Mouse (Mus musculus): ENCODE results near the gene Tanc2.

The Tanc2 gene

GRCm38 (mm10) chr11:105836344-105836891 is 246.6 kb downstream of the Tanc2 start:
- no peak for DNase-seq (ENCODE audit: low read depth)

GRCm38 (mm10) chr11:105837962-105838361 is 248.2 kb downstream of the Tanc2 start:
- DNase-seq (ENCODE audit: low read depth), result no peak

- DNase-seq (ENCODE audit: low read depth), result no peak
Observed at GRCm38 (mm10) chr11:105845901-105846300, 256.1 kb downstream of the Tanc2 start.

- DNase-seq (ENCODE audit: low read depth), result no peak
Observed at GRCm38 (mm10) chr11:105855504-105855903, 265.7 kb downstream of the Tanc2 start.

- peak; percentile 6 for DNase-seq (ENCODE audit: low read depth)
Observed at GRCm38 (mm10) chr11:105858063-105858462, 268.3 kb downstream of the Tanc2 start.

- no peak for DNase-seq (ENCODE audit: low read depth)
Observed at GRCm38 (mm10) chr11:105885558-105885957, 295.8 kb downstream of the Tanc2 start.

GRCm38 (mm10) chr11:105887281-105887680 is 297.5 kb downstream of the Tanc2 start:
- no peak for DNase-seq (ENCODE audit: low read depth)

- DNase-seq (ENCODE audit: low read depth), result peak; percentile 63
Observed at GRCm38 (mm10) chr11:105899151-105899550, 309.4 kb downstream of the Tanc2 start.

- peak; percentile 50 for DNase-seq (ENCODE audit: low read depth)
Observed at GRCm38 (mm10) chr11:105901501-105901900, 311.7 kb downstream of the Tanc2 start.

- DNase-seq (ENCODE audit: low read depth), result no peak
Observed at GRCm38 (mm10) chr11:105902956-105903355, 313.2 kb downstream of the Tanc2 start.

- DNase-seq (ENCODE audit: low read depth), result no peak
Observed at GRCm38 (mm10) chr11:105905529-105906213, 315.9 kb downstream of the Tanc2 start.

GRCm38 (mm10) chr11:105907381-105907780 is 317.6 kb downstream of the Tanc2 start:
- DNase-seq (ENCODE audit: low read depth), result peak; percentile 59

GRCm38 (mm10) chr11:105908926-105909325 is 319.1 kb downstream of the Tanc2 start:
- DNase-seq (ENCODE audit: low read depth), result no peak

- no peak for DNase-seq (ENCODE audit: low read depth)
Observed at GRCm38 (mm10) chr11:105909617-105910016, 319.8 kb downstream of the Tanc2 start.

GRCm38 (mm10) chr11:105911149-105911548 is 321.4 kb downstream of the Tanc2 start:
- no peak for DNase-seq (ENCODE audit: low read depth)

- DNase-seq (ENCODE audit: low read depth), result peak; percentile 84
Observed at GRCm38 (mm10) chr11:105911592-105912375, 322.0 kb downstream of the Tanc2 start.

- no peak for DNase-seq (ENCODE audit: low read depth)
Observed at GRCm38 (mm10) chr11:105913580-105913979, 323.8 kb downstream of the Tanc2 start.

GRCm38 (mm10) chr11:105920098-105920785 is 330.5 kb downstream of the Tanc2 start:
- DNase-seq (ENCODE audit: low read depth), result no peak

- no peak for DNase-seq (ENCODE audit: low read depth)
Observed at GRCm38 (mm10) chr11:105920836-105921235, 331.1 kb downstream of the Tanc2 start.

- no peak for DNase-seq (ENCODE audit: low read depth)
Observed at GRCm38 (mm10) chr11:105921275-105921674, 331.5 kb downstream of the Tanc2 start.

- DNase-seq (ENCODE audit: low read depth), result no peak
Observed at GRCm38 (mm10) chr11:105922769-105923663, 333.2 kb downstream of the Tanc2 start.
